Mouse (Mus musculus) neural tube, embryonic 14.5 days (tissue): ENCODE results near the gene Ube2dnl1. TPM values are rescaled to one million over a fixed set of nuclear protein-coding genes. Genes with fewer than 3 reads are reported as not detected.

ENCODE experiments used
- ATAC-seq: fragments of 200-750 bp; cut with Nextera tagmentation; 2 replicates; pipeline ENCODE4 v1.8.0; 2017; ENCODE audit warnings: low read depth, mild to moderate bottlenecking, moderate TSS enrichment, moderate library complexity
- H3K27ac ChIP-seq: fragments of 300-500 bp; sonication (generic); 2 replicates; pipeline ENCODE4 v1.5.1; 2014; ENCODE audit warnings: low read depth, mild to moderate bottlenecking, control low read depth, low read length, moderate library complexity, mixed read lengths
- H3K27me3 ChIP-seq: fragments of 300-500 bp; sonication (generic); 2 replicates; pipeline ENCODE4 v1.6.1; 2014; ENCODE audit warnings: low read length; ENCODE audit not compliant: control insufficient read depth, insufficient read depth
- H3K36me3 ChIP-seq: fragments of 300-500 bp; sonication (generic); 2 replicates; pipeline ENCODE4 v1.6.1; 2014; ENCODE audit warnings: low read length, mixed read lengths; ENCODE audit not compliant: control insufficient read depth, insufficient read depth
- H3K4me1 ChIP-seq: fragments of 300-500 bp; sonication (generic); 2 replicates; pipeline ENCODE4 v1.6.1; 2014; ENCODE audit warnings: low read length; ENCODE audit not compliant: control insufficient read depth, insufficient read depth
- H3K4me2 ChIP-seq: fragments of 300-500 bp; sonication (generic); 2 replicates; pipeline ENCODE4 v1.6.1; 2014; ENCODE audit warnings: mild to moderate bottlenecking, low read depth, low read length, control low read depth
- H3K4me3 ChIP-seq: fragments of 300-500 bp; sonication (generic); 2 replicates; pipeline ENCODE4 v1.5.1; 2014; ENCODE audit warnings: low read depth, low read length, control low read depth, mixed read lengths
- H3K9ac ChIP-seq: fragments of 300-500 bp; sonication (generic); replicated peaks from 2 replicates; pipeline ENCODE4 v1.6.1; 2014; ENCODE audit warnings: low read depth, mild to moderate bottlenecking, control low read depth, low read length, mixed read lengths
- H3K9me3 ChIP-seq: fragments of 300-500 bp; sonication (generic); 2 replicates; pipeline ENCODE4 v1.6.1; 2016; ENCODE audit warnings: low read length; ENCODE audit not compliant: control insufficient read depth
- WGBS: fragments of 180-500 bp; shearing (Covaris S2); extraction: QIAGEN DNeasy Blood & Tissue Kit; methylation state at CpG from one replicate; pipeline ENCODE4 v1.1.7; 2014; 5-methylcytosine and 5-hydroxymethylcytosine counted together
- polyA plus RNA-seq: library from polyadenylated mRNA; unstranded; fragments of >200 nt; fragmentation: Nextera tagmentation; extraction: Ambion mirVana; gene quantifications from 2 replicates; pipeline ENCODE4 v1.2.1, GENCODE M21; 2014

Ube2dnl1 gene
- polyA plus RNA-seq: not detected in 2 replicates

DNA sequence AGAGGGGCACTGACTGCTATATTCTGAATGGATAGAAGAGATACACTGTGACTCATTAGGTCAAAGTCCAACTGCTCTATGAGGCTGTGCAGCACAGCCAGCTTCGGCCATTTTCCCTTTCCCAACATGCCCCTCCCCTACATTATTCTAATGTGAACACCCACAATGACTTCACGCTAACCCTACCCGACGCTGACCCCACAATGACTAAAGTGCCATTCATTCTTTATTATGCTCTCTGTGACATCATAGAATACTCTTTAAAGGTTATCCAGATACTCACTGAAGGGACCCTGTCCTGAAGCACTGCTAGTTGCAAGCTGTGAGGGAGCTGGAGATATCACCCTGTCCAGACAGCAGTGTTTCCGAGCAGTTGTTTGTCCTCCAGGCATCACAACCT, at the start of gene Ube2dnl1:
Gene Ube2dnl1, plus strand, starts transcription at position 301 of the 400 bp plus-strand sequence.
- no peak for ATAC-seq
- Histone ChIP-seq H3K9ac (no peak within 1 kb of the TSS), H3K9me3 (no peaks in the 10 kb centered on the region), H3K4me3 (no peak within 1 kb of the TSS), H3K36me3 (no peaks in the 10 kb centered on the region), H3K4me1 (no peaks in the 10 kb centered on the region), H3K27me3 (no peaks in the 10 kb centered on the region), H3K27ac (no peak within 1 kb of the TSS), H3K4me2 (no peak within 1 kb of the TSS)
- 79% methylated on average over 5 of the region's 5 CpGs for WGBS

DNA sequence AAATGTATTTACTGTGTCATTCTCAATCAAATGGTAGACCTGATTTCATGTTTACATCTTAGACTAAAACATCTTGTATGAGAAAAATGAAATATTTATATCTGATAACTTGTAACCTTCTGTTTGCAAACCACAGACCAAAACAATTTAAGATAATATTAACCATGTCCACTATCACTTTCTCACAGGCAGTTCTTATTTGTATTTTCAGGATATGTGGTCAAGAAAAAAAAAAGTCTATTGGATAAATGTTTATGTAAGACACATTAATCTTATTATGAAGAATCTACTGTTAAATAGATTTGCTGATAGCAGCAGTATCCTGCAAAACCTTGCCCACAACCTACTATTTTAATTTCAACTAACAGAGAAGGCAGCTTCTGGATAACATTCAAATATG, 9.3 kb upstream of the Ube2dnl1 start:
- Histone ChIP-seq H3K36me3 (no peaks in the 10 kb centered on the region), H3K9me3 (no peaks in the 10 kb centered on the region), H3K4me3 (no peak overlapping the region), H3K27ac (no peak overlapping the region), H3K9ac (no peak overlapping the region), H3K27me3 (no peaks in the 10 kb centered on the region), H3K4me1 (no peaks in the 10 kb centered on the region), H3K4me2 (no peak overlapping the region)
- ATAC-seq: no peak

DNA sequence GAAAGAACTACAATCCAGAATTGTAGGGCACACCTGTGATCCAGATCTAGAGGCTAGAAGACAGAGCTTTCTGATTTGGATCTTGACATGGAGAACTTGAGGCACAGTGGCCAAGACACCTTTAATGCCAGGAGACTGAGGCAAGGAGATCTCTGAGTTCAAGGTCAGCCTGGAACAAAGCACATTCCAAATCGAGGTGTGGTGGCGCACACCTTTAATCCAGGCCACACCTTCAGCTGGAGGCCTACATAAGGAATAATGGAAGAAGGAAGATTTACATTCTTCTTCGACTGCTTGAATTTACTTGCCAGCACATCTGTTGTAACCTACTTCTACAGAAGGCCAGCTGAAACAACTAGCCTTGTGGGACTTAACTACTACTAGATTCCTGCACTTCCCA, 7.3 kb upstream of the Ube2dnl1 start:
- Histone ChIP-seq H3K9ac (no peak overlapping the region), H3K36me3 (no peaks in the 10 kb centered on the region), H3K4me3 (no peak overlapping the region), H3K4me2 (no peak overlapping the region), H3K9me3 (no peaks in the 10 kb centered on the region), H3K4me1 (no peaks in the 10 kb centered on the region), H3K27me3 (no peaks in the 10 kb centered on the region), H3K27ac (no peak overlapping the region)
- ATAC-seq: no peak
- 90% methylated on average over 3 of the region's 3 CpGs for WGBS

DNA sequence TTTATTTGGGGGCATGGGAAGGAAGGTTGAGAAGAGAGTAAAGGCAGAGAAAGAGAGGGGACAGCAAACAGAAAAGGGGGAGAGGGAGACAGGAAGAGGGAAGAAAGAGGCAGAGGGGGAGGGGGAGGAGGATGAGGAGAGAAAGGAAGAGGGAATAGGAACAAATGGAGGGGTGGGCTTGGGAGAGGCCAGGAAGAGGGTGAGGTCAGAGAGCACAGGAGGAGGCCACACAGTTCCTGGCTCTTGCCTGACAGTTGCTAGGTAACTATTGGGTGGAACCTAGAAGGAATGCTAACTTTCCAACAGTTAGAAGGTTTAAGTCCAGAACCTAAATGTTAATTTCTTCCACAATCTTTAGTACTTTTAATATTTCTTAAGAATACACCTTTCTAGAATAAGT, 1.4 kb upstream of the Ube2dnl1 start:
- H3K4me2 ChIP-seq: no peak overlapping the region

DNA sequence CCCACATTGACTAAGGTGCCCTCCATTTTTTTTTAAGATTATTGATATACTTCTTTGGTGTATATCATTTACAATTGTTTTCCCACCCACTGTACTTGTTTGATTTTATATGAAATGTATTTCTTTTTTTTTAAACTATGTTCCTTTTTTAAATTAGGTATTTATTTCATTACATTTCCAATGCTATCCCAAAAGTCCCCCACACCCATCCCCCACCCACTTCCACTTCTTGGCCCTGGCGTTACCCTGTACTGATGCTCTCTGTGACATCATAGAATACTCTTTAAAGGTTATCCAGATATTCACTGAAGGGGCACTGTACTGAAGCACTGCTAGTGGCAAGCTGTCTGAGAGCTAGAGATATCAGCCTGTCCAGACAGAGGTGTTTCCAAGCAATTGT, 2.5 kb downstream of the Ube2dnl1 start, which contains the start of gene Ube2dnl2:
Gene Ube2dnl2, plus strand, starts transcription at position 301 of the 400 bp plus-strand sequence.
- Histone ChIP-seq H3K4me2 (no peak within 1 kb of the TSS), H3K4me1 (no peaks in the 10 kb centered on the region)
- WGBS: 92% methylated on average over 1 of the region's 1 CpGs

More for the DNA sequence above, 1.4 kb upstream of the Ube2dnl1 start:
- no peaks in the 10 kb centered on the region for H3K4me1 ChIP-seq
- H3K36me3 ChIP-seq: no peaks in the 10 kb centered on the region
- H3K4me3 ChIP-seq: no peak overlapping the region
- H3K27ac ChIP-seq: no peak overlapping the region
- ATAC-seq: no peak
- no peaks in the 10 kb centered on the region for H3K27me3 ChIP-seq
- H3K9me3 ChIP-seq: no peaks in the 10 kb centered on the region
- no peak overlapping the region for H3K9ac ChIP-seq

DNA sequence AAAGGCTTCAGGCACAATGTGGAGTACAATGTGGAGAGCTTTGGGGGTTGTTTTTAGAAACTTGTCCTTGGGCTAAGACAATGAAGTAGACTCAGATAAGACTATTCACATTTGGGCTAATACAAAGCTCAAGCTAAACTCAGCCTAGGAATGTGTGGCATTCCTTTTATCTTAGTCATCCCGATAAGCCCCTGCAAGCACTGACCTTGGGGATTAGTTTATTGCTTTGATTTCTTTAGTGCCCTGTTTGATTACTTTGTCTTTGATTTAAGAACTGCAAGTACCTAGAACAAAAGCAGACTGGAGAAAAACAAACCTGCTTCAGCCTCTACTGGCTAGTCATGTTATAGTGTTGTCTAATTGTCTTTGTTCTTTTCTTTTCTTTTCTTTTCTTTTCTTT, 50.3 kb downstream of the Ube2dnl1 start:
- no peak for ATAC-seq
- 27% methylated on average over 1 of the region's 1 CpGs for WGBS

More for the DNA sequence above, 2.5 kb downstream of the Ube2dnl1 start, which contains the start of gene Ube2dnl2:
- Histone ChIP-seq H3K9me3 (no peaks in the 10 kb centered on the region), H3K9ac (no peak within 1 kb of the TSS), H3K36me3 (no peaks in the 10 kb centered on the region), H3K27ac (no peak within 1 kb of the TSS), H3K4me3 (no peak within 1 kb of the TSS), H3K27me3 (no peaks in the 10 kb centered on the region)
- ATAC-seq: no peak

More for the DNA sequence above, 50.3 kb downstream of the Ube2dnl1 start:
- no peak overlapping the region for H3K27ac ChIP-seq
- H3K9ac ChIP-seq: no peak overlapping the region
- H3K4me1 ChIP-seq: no peaks in the 10 kb centered on the region
- no peaks in the 10 kb centered on the region for H3K36me3 ChIP-seq
- no peak overlapping the region for H3K4me2 ChIP-seq
- H3K9me3 ChIP-seq: no peaks in the 10 kb centered on the region
- no peak overlapping the region for H3K4me3 ChIP-seq
- H3K27me3 ChIP-seq: no peaks in the 10 kb centered on the region

Other genes with a start within 250 kb of the Ube2dnl1 start
- not detected in 2 replicates for gene Ube2dnl2, start 2.6 kb downstream of the Ube2dnl1 start, polyA plus RNA-seq